Comparison of ENCODE assay signal across 14 mouse cellular contexts in the genomic region with DNA sequence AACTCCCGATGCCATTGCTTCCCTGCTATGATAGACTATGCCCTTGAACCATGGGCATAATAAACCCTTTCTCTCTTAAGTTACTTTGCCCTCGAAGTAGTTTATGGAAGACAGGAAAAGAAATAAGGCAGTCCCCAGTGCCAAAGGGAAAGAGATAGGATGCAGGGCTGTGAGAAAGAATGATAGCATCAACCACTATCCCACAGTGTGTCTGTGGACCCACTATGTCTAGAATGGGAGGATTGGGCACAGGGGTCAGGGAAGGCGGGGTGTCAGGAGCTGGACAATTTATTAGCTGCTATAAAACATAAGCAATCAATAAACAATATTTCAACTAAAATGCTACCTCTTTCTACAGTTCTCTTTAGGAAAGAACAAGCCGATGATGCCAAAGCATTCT.
DNase-seq lines count a peak whose midpoint lies in the region; ATAC-seq and TF ChIP-seq lines count a peak whose summit lies in the region.
"Had no signal": no experiment of that assay in that cellular context is flagged by ENCODE, and none has a peak within 500 bp of the region (broad histone marks: within the 10 kb centered on the region; RNA-seq: fewer than 3 reads in every experiment).

No protein-coding gene starts in this region.

- ATAC-seq in heart, embryonic 11.5 days (replicated peaks; ENCODE audit: insufficient number of reproducible peaks, low FRiP score, low TSS enrichment), result no peak
- no peak; the same call in 1 of the 2 replicates for ATAC-seq in forebrain, postnatal 0 days
- ATAC-seq in midbrain, embryonic 14.5 days (ENCODE audit: low FRiP score, low TSS enrichment), result no peak

- WGBS in heart, embryonic 10.5 days, result 59% methylated on average over 4 of the region's 4 CpGs
- 50% methylated on average over 4 of the region's 4 CpGs for WGBS in heart, embryonic 11.5 days (ENCODE audit: insufficient replicate concordance)
- 65% methylated on average over 4 of the region's 4 CpGs for WGBS in embryonic facial prominence, embryonic 10.5 days
- 40% methylated on average over 4 of the region's 4 CpGs for WGBS in forebrain, postnatal 0 days
- 46% methylated on average over 4 of the region's 4 CpGs for WGBS in midbrain, embryonic 14.5 days

- H3K9ac ChIP-seq in heart, embryonic 11.5 days (ENCODE audit: low read depth, low read length), result no peak overlapping the region
- H3K9ac ChIP-seq in forebrain, postnatal 0 days, result no peak overlapping the region
- no peak overlapping the region for H3K9ac ChIP-seq in midbrain, embryonic 14.5 days (replicated peaks; ENCODE audit: low read length)
- H3K9ac ChIP-seq: embryonic facial prominence, embryonic 15.5 days had no signal

- peaks cover 45% of the 10 kb centered on the region for H3K4me1 ChIP-seq in heart, embryonic 10.5 days
- H3K4me1 ChIP-seq in heart, embryonic 11.5 days (ENCODE audit: control insufficient read depth, insufficient read depth, low read length), result peaks cover 20% of the 10 kb centered on the region
- peaks cover 66% of the 10 kb centered on the region for H3K4me1 ChIP-seq in embryonic facial prominence, embryonic 10.5 days
- 0 out of 2 replicates have a peak, but pooled peaks cover 5% of the 10 kb centered on the region for H3K4me1 ChIP-seq in forebrain, postnatal 0 days (ENCODE audit: insufficient read depth)
- peaks cover 22% of the 10 kb centered on the region for H3K4me1 ChIP-seq in midbrain, embryonic 14.5 days (ENCODE audit: control insufficient read depth, insufficient read depth, low read length)

- H3K36me3 ChIP-seq in heart, embryonic 10.5 days, result no peaks in the 10 kb centered on the region
- H3K36me3 ChIP-seq in heart, embryonic 11.5 days (ENCODE audit: control insufficient read depth, insufficient read depth, low read length), result no peaks in the 10 kb centered on the region
- peaks cover 9% of the 10 kb centered on the region for H3K36me3 ChIP-seq in embryonic facial prominence, embryonic 10.5 days (replicated peaks)
- H3K36me3 ChIP-seq in forebrain, postnatal 0 days (ENCODE audit: insufficient read depth), result no peaks in the 10 kb centered on the region
- no peaks in the 10 kb centered on the region for H3K36me3 ChIP-seq in midbrain, embryonic 14.5 days (ENCODE audit: control insufficient read depth, insufficient read depth, low read length)
- H3K36me3 ChIP-seq: embryonic facial prominence, embryonic 15.5 days had no signal

- no peak for TF ChIP-seq CTCF in forebrain, postnatal 0 days (IDR thresholded peaks at IDR 0.05; ENCODE audit: low read depth)
- no peak for TF ChIP-seq CTCF in layer of hippocampus, adult 2 months (conservative IDR thresholded peaks at IDR 0.05)

- no peaks in the 10 kb centered on the region for H3K9me3 ChIP-seq in heart, embryonic 10.5 days
- H3K9me3 ChIP-seq in heart, embryonic 11.5 days (replicated peaks; ENCODE audit: control insufficient read depth, low read length), result no peaks in the 10 kb centered on the region
- no peaks in the 10 kb centered on the region for H3K9me3 ChIP-seq in embryonic facial prominence, embryonic 10.5 days
- H3K9me3 ChIP-seq in forebrain, postnatal 0 days (ENCODE audit: low read length), result no peaks in the 10 kb centered on the region
- H3K9me3 ChIP-seq in midbrain, embryonic 14.5 days (ENCODE audit: control insufficient read depth, low read length), result no peaks in the 10 kb centered on the region
- H3K9me3 ChIP-seq: embryonic facial prominence, embryonic 15.5 days had no signal

- H3K4me3 ChIP-seq in heart, embryonic 10.5 days, result no peak overlapping the region
- H3K4me3 ChIP-seq in heart, embryonic 11.5 days (ENCODE audit: low read depth, low read length), result no peak overlapping the region
- H3K4me3 ChIP-seq in embryonic facial prominence, embryonic 10.5 days, result no peak overlapping the region
- H3K4me3 ChIP-seq in forebrain, postnatal 0 days (ENCODE audit: low read depth, low read length), result no peak overlapping the region
- H3K4me3 ChIP-seq in midbrain, embryonic 14.5 days (replicated peaks; ENCODE audit: low read depth, low read length), result no peak overlapping the region
- no peak overlapping the region for H3K4me3 ChIP-seq in layer of hippocampus, adult 2 months
- H3K4me3 ChIP-seq: embryonic facial prominence, embryonic 15.5 days had no signal

- DNase-seq in heart, embryonic 10.5 days (ENCODE audit: low spot score), result no peak
- no peak for DNase-seq in embryonic facial prominence, embryonic 10.5 days (ENCODE audit: low spot score)
- DNase-seq in forebrain, postnatal 0 days, result no peak
- no peak for DNase-seq in midbrain, embryonic 14.5 days
- no peak for DNase-seq in layer of hippocampus, adult 2 months (ENCODE audit: low spot score in 2 of 2)
- DNase-seq in left cerebral cortex, postnatal 10 days (ENCODE audit: extremely low spot score in 1 of 2, low spot score in 2 of 2), result no peak
- no peak for DNase-seq in frontal cortex, adult 2 months (ENCODE audit: extremely low spot score in 1 of 2, low spot score in 1 of 2)
- DNase-seq: adrenal gland, adult 2 months; heart, adult 18-20 months; heart, postnatal 14 days; kidney, postnatal 10 days; lung, adult 2 months had no signal

- intact Hi-C loops in left cerebral cortex, postnatal 10 days (cut with DNase I), result no loop called here

- H3K27me3 ChIP-seq in heart, embryonic 10.5 days (ENCODE audit: insufficient read depth, poor library complexity, severe bottlenecking), result no peaks in the 10 kb centered on the region
- H3K27me3 ChIP-seq in heart, embryonic 11.5 days (ENCODE audit: control insufficient read depth, insufficient read depth, low read length), result no peaks in the 10 kb centered on the region
- no peaks in the 10 kb centered on the region for H3K27me3 ChIP-seq in embryonic facial prominence, embryonic 10.5 days (replicated peaks; ENCODE audit: low read depth, poor library complexity, severe bottlenecking)
- H3K27me3 ChIP-seq in forebrain, postnatal 0 days (ENCODE audit: insufficient read depth, low read length), result no peaks in the 10 kb centered on the region
- H3K27me3 ChIP-seq in midbrain, embryonic 14.5 days (ENCODE audit: control insufficient read depth, insufficient read depth, low read length), result no peaks in the 10 kb centered on the region
- H3K27me3 ChIP-seq: embryonic facial prominence, embryonic 15.5 days had no signal

- 0 out of 2 replicates have a peak overlapping the region, but pooled peaks have one; percentile 56 for H3K27ac ChIP-seq in heart, embryonic 10.5 days
- H3K27ac ChIP-seq in heart, embryonic 11.5 days (ENCODE audit: low read depth, low read length), result no peak overlapping the region
- H3K27ac ChIP-seq in embryonic facial prominence, embryonic 10.5 days (replicated peaks), result peak overlapping the region; percentile 78; the same call in 1 of the 2 replicates
- H3K27ac ChIP-seq in forebrain, postnatal 0 days (ENCODE audit: low read depth, low read length), result 0 out of 2 replicates have a peak overlapping the region, but pooled peaks have one; percentile 10
- peak overlapping the region; percentile 64; the same call in 1 of the 2 replicates for H3K27ac ChIP-seq in midbrain, embryonic 14.5 days (replicated peaks; ENCODE audit: low read depth, low read length)
- H3K27ac ChIP-seq in layer of hippocampus, adult 2 months, result no peak overlapping the region

- no peak overlapping the region for H3K4me2 ChIP-seq in heart, embryonic 11.5 days
- H3K4me2 ChIP-seq in forebrain, postnatal 0 days (ENCODE audit: low read depth), result no peak overlapping the region
- H3K4me2 ChIP-seq in midbrain, embryonic 14.5 days (ENCODE audit: low read length), result no peak overlapping the region
- H3K4me2 ChIP-seq: embryonic facial prominence, embryonic 15.5 days had no signal

Comparison
In these comparisons a context has a peak if more than half of its experiments do, and no peak if none do; other contexts are left out.
1. H3K27ac ChIP-seq: peak in heart, embryonic 10.5 days (single experiment), embryonic facial prominence, embryonic 10.5 days (single experiment), forebrain, postnatal 0 days (single experiment) and midbrain, embryonic 14.5 days (single experiment); none in heart, embryonic 11.5 days (single experiment) and layer of hippocampus, adult 2 months (single experiment).